Mouse (Mus musculus): ENCODE results near the gene Best2.

- no peak for TF ChIP-seq GATA1 (IDR thresholded peaks at IDR 0.05; ENCODE audit: borderline replicate concordance, low read length)
- no peak for TF ChIP-seq FLI1 (IDR thresholded peaks at IDR 0.05; ENCODE audit: low read length)
Observed at GRCm38 (mm10) chr8:85062603-85063002, 48.3 kb upstream of the Best2 start.
